Mouse (Mus musculus) brain, adult 2 months (tissue): ENCODE measurements around the gene Sgcb.
A peak's percentile ranks its signal among the peaks of the same experiment; 100 is the strongest.
"Not testable (repeated sequence)": the region's sequence is repeated elsewhere in the genome, so short reads cannot be mapped to it uniquely, and the experiment has no call there.

Source experiments
- DNase-seq: peaks from one replicate; pipeline ENCODE4 v3.0.0; 2011; ENCODE audit warnings: low read depth, low spot score

Sgcb gene

GRCm38 (mm10) chr5:73633141-73633540, 14.4 kb downstream of the Sgcb start:
- DNase-seq = peak; percentile 86

GRCm38 (mm10) chr5:73632291-73632690, 15.3 kb downstream of the Sgcb start, which contains the start of gene Lrrc66:
Gene Lrrc66, minus strand, starts transcription at chr5:73632526.
- DNase-seq = no peak

- no peak for DNase-seq
These were observed 16.5 kb downstream of the Sgcb start for GRCm38 (mm10) chr5:73631001-73631558.

GRCm38 (mm10) chr5:73630141-73630540, 17.4 kb downstream of the Sgcb start:
- no peak for DNase-seq

GRCm38 (mm10) chr5:73627991-73628390, 19.6 kb downstream of the Sgcb start:
- no peak for DNase-seq

- DNase-seq = no peak
These were observed 20.0 kb downstream of the Sgcb start for GRCm38 (mm10) chr5:73627559-73627958.

GRCm38 (mm10) chr5:73626842-73627241, 20.7 kb downstream of the Sgcb start:
- no peak for DNase-seq

- no peak for DNase-seq
These were observed 22.1 kb downstream of the Sgcb start for GRCm38 (mm10) chr5:73625505-73625904.

GRCm38 (mm10) chr5:73618969-73619368, 28.6 kb downstream of the Sgcb start:
- peak; percentile 54 for DNase-seq

GRCm38 (mm10) chr5:73615211-73615610, 32.4 kb downstream of the Sgcb start:
- DNase-seq = peak; percentile 67

- no peak for DNase-seq
These were observed 34.3 kb downstream of the Sgcb start for GRCm38 (mm10) chr5:73613296-73613695.

GRCm38 (mm10) chr5:73611071-73611470, 36.5 kb downstream of the Sgcb start:
- DNase-seq = no peak

GRCm38 (mm10) chr5:73604964-73605363, 42.6 kb downstream of the Sgcb start:
- peak; percentile 77 for DNase-seq

- peak; percentile 62 for DNase-seq
These were observed 43.0 kb downstream of the Sgcb start for GRCm38 (mm10) chr5:73604542-73604941.

GRCm38 (mm10) chr5:73602865-73603264, 44.7 kb downstream of the Sgcb start:
- no peak for DNase-seq

GRCm38 (mm10) chr5:73601361-73601763, 46.2 kb downstream of the Sgcb start:
- peak; percentile 39 for DNase-seq

- DNase-seq = no peak
These were observed 47.6 kb downstream of the Sgcb start for GRCm38 (mm10) chr5:73599991-73600390.

- DNase-seq = peak; percentile 29
These were observed 48.5 kb downstream of the Sgcb start for GRCm38 (mm10) chr5:73598943-73599695.

- DNase-seq = no peak
These were observed 60.5 kb downstream of the Sgcb start for GRCm38 (mm10) chr5:73587119-73587518.

- no peak for DNase-seq
These were observed 61.0 kb downstream of the Sgcb start for GRCm38 (mm10) chr5:73586597-73586996.

- DNase-seq = peak; percentile 82
These were observed 62.1 kb downstream of the Sgcb start for GRCm38 (mm10) chr5:73585212-73586115.

GRCm38 (mm10) chr5:73584011-73584410, 63.6 kb downstream of the Sgcb start:
- not testable (repeated sequence) for DNase-seq
